Mouse (Mus musculus) neural tube, embryonic 11.5 days (tissue): ENCODE data around the gene Sertad4. TPM values are rescaled to one million over a fixed set of nuclear protein-coding genes. Genes with fewer than 3 reads are reported as not detected.

ENCODE experiments used
- ATAC-seq: fragments of 200-750 bp; cut with Nextera tagmentation; 2 replicates; pipeline ENCODE4 v1.8.0; 2017; ENCODE audit warnings: moderate number of reproducible peaks, mild to moderate bottlenecking, moderate TSS enrichment, moderate library complexity; ENCODE audit not compliant: insufficient read depth, low FRiP score, low TSS enrichment
- DNase-seq: peaks from one replicate; pipeline ENCODE4 v3.0.0-alpha.2; 2015; ENCODE audit warnings: low spot score
- H3K27ac ChIP-seq: fragments of 300-500 bp; sonication (generic); 2 replicates; pipeline ENCODE4 v1.5.1; 2014; ENCODE audit warnings: low read depth, mild to moderate bottlenecking, low read length
- H3K27me3 ChIP-seq: fragments of 300-500 bp; sonication (generic); 2 replicates; pipeline ENCODE4 v1.6.1; 2014; ENCODE audit warnings: mild to moderate bottlenecking, low read length, mixed read lengths; ENCODE audit not compliant: control insufficient read depth, insufficient read depth
- H3K36me3 ChIP-seq: fragments of 300-500 bp; sonication (generic); 2 replicates; pipeline ENCODE4 v1.6.1; 2014; ENCODE audit warnings: mild to moderate bottlenecking, low read length, moderate library complexity, mixed read lengths; ENCODE audit not compliant: control insufficient read depth, insufficient read depth
- H3K4me1 ChIP-seq: fragments of 300-500 bp; sonication (generic); 2 replicates; pipeline ENCODE4 v1.6.1; 2014; ENCODE audit warnings: low read length, mixed read lengths; ENCODE audit not compliant: control insufficient read depth, insufficient read depth
- H3K4me2 ChIP-seq: fragments of 300-500 bp; sonication (generic); 2 replicates; pipeline ENCODE4 v1.6.1; 2014; ENCODE audit warnings: low read depth, mild to moderate bottlenecking, moderate library complexity
- H3K4me3 ChIP-seq: fragments of 300-500 bp; sonication (generic); 2 replicates; pipeline ENCODE4 v1.5.1; 2014; ENCODE audit warnings: low read depth, low read length
- H3K9ac ChIP-seq: fragments of 300-500 bp; sonication (generic); 2 replicates; pipeline ENCODE4 v1.6.1; 2014; ENCODE audit warnings: mild to moderate bottlenecking, low read length
- H3K9me3 ChIP-seq: fragments of 300-500 bp; sonication (generic); 2 replicates; pipeline ENCODE4 v1.6.1; 2016; ENCODE audit warnings: low read length; ENCODE audit not compliant: control insufficient read depth
- WGBS: fragments of 180-500 bp; shearing (Covaris S2); extraction: QIAGEN DNeasy Blood & Tissue Kit; methylation state at CpG from one replicate; pipeline ENCODE4 v1.1.7; 2014; 5-methylcytosine and 5-hydroxymethylcytosine counted together
- polyA plus RNA-seq: library from polyadenylated mRNA; unstranded; fragments of >200 nt; fragmentation: Nextera tagmentation; extraction: Ambion mirVana; gene quantifications from 2 replicates; pipeline ENCODE4 v1.2.1, GENCODE M21; 2014

The Sertad4 gene
- polyA plus RNA-seq, 1 experiment from 2014 or later, result 22.8 TPM

DNA sequence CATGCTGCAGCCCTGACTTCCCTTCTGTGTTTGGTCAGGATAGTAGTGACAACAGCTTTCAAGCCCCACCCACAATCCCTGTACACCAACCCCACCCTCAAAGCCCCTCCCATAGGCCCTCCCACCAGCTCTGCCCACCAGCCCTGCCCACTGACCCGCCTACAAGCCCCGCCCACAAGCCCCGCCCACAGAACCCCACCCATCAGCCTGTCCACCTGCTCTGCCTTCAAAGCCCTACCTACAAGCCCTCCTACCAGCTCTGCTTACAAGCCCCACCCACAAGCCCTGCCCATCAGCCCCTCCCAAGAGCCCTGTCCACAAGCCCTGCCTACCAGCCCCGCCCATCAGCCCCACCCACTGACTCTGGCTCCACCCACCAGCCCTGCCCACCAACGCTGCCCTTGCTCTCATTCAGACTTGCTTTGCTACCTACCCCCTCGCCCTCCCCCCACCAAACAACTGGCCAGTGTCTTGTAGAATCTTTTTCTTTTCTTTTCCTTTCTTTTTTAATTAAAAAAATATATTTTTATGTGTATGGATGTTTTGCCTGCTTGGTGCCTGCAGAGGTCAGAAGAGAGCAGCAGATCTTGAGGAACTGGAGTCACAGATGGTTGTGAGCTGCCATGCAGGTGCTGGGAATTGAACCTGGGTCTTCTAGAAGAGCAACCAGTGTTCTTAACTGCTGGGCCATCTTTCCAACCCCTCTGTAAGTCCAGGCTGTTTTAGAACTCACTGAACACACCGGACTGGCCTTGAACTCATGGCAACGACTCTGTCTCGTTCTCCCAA, 60.4 kb downstream of the Sertad4 start:
- Histone ChIP-seq H3K4me3 (no peak overlapping the region), H3K27me3 (no peaks in the 10 kb centered on the region), H3K4me2 (no peak overlapping the region), H3K27ac (no peak overlapping the region), H3K4me1 (peaks cover 5% of the 10 kb centered on the region), H3K36me3 (no peaks in the 10 kb centered on the region), H3K9ac (no peak overlapping the region), H3K9me3 (no peaks in the 10 kb centered on the region)
- DNase-seq (no peak), ATAC-seq (no peak)
- WGBS, result 63% methylated on average over 9 of the region's 9 CpGs

Other genes starting within 250 kb of the Sertad4 start
- 8.9 and 9.2 TPM in 2 replicates for gene Hhat, start 84.5 kb downstream of the Sertad4 start, polyA plus RNA-seq
- gene Syt14, start 180.0 kb upstream of the Sertad4 start, polyA plus RNA-seq, result 7.4 and 8.1 TPM in 2 replicates